Mouse (Mus musculus): ENCODE data around the gene Paxx. TPM values are rescaled to one million over a fixed set of nuclear protein-coding genes. Genes with fewer than 3 reads are reported as not detected.
A peak's percentile ranks its signal among the peaks of the same experiment; 100 is the strongest.

The Paxx gene
- polyA plus RNA-seq, 1 experiment from 2014 or later, result 130 TPM

- H3K27me3 ChIP-seq (ENCODE audit: control insufficient read depth, insufficient read depth, low read depth, low read length), result no peaks in the 10 kb centered on the region
- 0 out of 2 replicates have a peak within 1 kb of the TSS, but pooled peaks have one; percentile 15 for H3K27ac ChIP-seq (ENCODE audit: low read length)
- no peak within 1 kb of the TSS for H3K9ac ChIP-seq (ENCODE audit: low read depth, low read length)
- ATAC-seq, result no peak
- 68% methylated on average over 6 of the region's 6 CpGs for WGBS
- no peaks in the 10 kb centered on the region for H3K9me3 ChIP-seq (replicated peaks; ENCODE audit: control insufficient read depth, low read length, poor library complexity, severe bottlenecking)
- no peak within 1 kb of the TSS for H3K4me2 ChIP-seq (ENCODE audit: low read length)
- no peaks in the 10 kb centered on the region for H3K36me3 ChIP-seq (ENCODE audit: control insufficient read depth, insufficient read depth, low read length)
- no peak within 1 kb of the TSS for H3K4me3 ChIP-seq (ENCODE audit: low read depth, low read length)
- no peaks in the 10 kb centered on the region for H3K4me1 ChIP-seq (ENCODE audit: control insufficient read depth, insufficient read depth, low read length)
Measured at GRCm38 (mm10) chr2:25469969-25470368, 9.1 kb upstream of the Paxx start, which contains the start of gene Ptgds. Ptgds (minus strand) TSS chr2:25470046.

DNA sequence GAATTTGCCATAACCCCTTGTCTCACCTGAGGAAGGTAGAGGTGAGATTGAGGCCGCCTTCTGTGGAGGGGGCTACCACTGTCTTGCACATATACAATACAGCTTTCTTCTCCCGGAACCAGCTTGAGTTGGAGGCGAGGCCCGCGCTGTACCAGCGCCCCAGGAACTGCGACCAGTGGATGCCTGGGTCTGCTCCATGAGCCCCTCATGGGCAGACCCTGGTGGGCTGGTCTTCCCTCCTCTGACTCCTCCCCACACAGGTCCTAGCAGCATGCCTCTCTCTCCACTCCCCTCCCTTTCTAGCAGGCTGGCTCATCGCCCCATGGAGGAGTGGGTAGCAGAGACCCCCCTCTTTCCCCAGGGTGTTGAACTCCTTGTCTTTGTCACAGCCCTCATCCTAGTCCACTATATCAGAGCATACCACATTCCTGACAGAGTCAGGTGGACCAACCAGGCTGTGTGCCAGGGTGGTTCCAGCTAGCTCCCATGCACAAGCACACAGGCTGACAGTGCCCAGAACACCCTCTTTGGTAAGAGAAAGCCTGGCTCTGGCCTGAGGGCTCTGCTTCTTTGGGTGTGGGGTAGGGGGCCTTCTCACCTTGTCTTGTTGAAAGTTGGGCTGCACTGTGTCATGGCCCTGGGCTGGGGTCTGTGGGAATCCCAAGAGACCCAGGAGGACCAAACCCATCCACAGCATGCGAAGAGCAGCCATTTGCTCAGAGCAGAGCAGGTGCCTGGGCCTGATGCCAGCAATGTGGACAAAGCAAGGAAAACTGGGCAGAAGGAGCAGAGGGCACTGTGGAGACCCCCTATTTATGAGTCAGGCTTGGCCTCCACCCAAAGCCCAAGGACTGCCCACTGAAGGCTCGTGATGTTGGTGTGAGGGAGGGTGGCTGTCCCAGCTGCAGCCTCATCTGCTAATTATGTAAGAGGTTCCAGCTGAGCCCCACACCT lies 8.3 kb upstream of the Paxx start:
- 0 out of 2 replicates have a peak overlapping the region, but pooled peaks have one; percentile 15 for H3K27ac ChIP-seq (ENCODE audit: low read length)
- no peaks in the 10 kb centered on the region for H3K9me3 ChIP-seq (replicated peaks; ENCODE audit: control insufficient read depth, low read length, poor library complexity, severe bottlenecking)
- peak; percentile 41 for ATAC-seq
- H3K9ac ChIP-seq (ENCODE audit: low read depth, low read length), result no peak overlapping the region
- WGBS, result 72% methylated on average over 10 of the region's 10 CpGs
- H3K36me3 ChIP-seq (ENCODE audit: control insufficient read depth, insufficient read depth, low read length), result no peaks in the 10 kb centered on the region
- H3K27me3 ChIP-seq (ENCODE audit: control insufficient read depth, insufficient read depth, low read depth, low read length), result no peaks in the 10 kb centered on the region
- H3K4me3 ChIP-seq (ENCODE audit: low read depth, low read length), result no peak overlapping the region
- H3K4me2 ChIP-seq (ENCODE audit: low read length), result no peak overlapping the region
- H3K4me1 ChIP-seq (ENCODE audit: control insufficient read depth, insufficient read depth, low read length), result no peaks in the 10 kb centered on the region

DNA sequence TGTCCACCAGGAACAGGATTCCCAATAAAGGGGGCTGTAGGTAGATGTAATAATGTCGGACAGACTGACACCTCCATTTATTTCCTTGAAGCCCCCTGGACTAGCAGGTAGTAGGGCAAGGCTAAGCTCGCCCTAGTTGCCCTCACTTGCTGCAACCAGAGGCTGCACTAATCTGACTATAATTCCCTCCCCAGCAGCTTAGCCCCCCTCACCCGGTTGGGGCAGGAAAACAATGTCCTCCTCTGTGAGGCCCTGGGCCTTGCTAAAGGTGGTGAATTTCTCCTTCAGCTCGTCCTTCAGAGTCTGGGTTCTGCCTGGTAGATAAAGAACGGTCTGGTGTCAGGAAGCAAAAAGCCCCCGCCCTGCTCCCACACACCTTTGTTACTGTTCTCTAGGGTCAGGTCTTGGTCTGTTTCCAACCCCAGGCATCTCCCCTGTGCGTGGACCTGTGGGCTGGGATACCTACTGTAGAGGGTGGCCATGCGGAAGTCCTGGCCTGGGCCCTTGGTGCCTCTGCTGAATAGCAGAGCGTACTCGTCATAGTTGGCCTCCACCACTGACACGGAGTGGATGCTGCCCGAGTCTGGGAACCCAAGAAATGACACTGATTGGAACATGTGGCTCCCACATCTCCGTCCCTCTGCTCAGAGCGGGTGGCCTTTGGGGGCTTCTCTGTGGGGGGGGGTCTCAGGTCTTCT lies 6.9 kb upstream of the Paxx start:
- Histone ChIP-seq H3K27ac (ENCODE audit: low read length) (no peak overlapping the region), H3K9me3 (replicated peaks; ENCODE audit: control insufficient read depth, low read length, poor library complexity, severe bottlenecking) (no peaks in the 10 kb centered on the region), H3K9ac (ENCODE audit: low read depth, low read length) (no peak overlapping the region), H3K4me3 (ENCODE audit: low read depth, low read length) (no peak overlapping the region), H3K4me1 (ENCODE audit: control insufficient read depth, insufficient read depth, low read length) (no peaks in the 10 kb centered on the region), H3K4me2 (ENCODE audit: low read length) (no peak overlapping the region), H3K27me3 (ENCODE audit: control insufficient read depth, insufficient read depth, low read depth, low read length) (no peaks in the 10 kb centered on the region), H3K36me3 (ENCODE audit: control insufficient read depth, insufficient read depth, low read length) (no peaks in the 10 kb centered on the region)
- 73% methylated on average over 14 of the region's 14 CpGs for WGBS
- ATAC-seq, result no peak

DNA sequence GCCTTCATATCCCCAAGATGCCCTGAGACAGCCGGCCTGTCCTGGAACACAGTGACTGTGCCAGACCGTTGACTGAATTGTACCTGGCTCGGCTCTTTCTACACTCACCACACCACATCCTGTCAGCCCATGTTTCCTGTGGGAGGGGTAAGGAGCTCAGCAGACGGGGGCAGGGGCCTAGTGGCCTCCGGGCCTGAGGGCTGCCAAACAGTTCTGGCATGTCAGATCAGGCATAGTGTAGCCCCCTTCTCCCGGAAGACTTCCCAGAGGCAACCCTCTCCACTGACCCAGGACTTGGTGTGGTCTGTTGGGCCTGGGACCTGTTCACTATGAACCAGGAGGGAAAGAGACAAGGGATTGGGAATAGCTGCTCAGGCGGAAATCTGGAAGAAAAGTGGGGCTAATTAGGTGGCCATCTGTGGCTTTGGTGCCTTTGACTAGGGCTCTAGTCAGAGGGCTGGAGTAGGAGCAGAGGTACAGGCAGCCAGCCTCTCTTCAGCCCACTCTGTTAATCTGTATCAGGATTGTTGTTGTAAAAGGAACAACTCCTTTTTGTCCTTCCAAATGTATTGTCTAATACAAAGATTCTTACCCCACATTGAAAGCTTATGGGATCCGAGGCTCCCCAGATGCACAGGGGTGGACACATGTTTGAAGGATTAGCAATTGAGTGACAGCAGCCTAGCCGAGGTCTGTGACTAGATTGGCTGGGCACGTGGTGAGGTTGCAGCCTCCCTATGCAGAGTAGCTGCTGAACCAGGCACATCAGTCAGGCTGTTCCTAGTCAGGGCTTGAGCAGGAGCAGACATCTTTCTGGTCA lies 5.1 kb upstream of the Paxx start:
- peaks cover 6% of the 10 kb centered on the region for H3K4me1 ChIP-seq (ENCODE audit: control insufficient read depth, insufficient read depth, low read length)
- H3K27ac ChIP-seq (ENCODE audit: low read length), result 0 out of 2 replicates have a peak overlapping the region, but pooled peaks have one; percentile 17
- no peak for ATAC-seq
- no peaks in the 10 kb centered on the region for H3K36me3 ChIP-seq (ENCODE audit: control insufficient read depth, insufficient read depth, low read length)
- H3K9ac ChIP-seq (ENCODE audit: low read depth, low read length), result 0 out of 2 replicates have a peak overlapping the region, but pooled peaks have one; percentile 5
- 42% methylated on average over 10 of the region's 10 CpGs for WGBS
- H3K4me3 ChIP-seq (ENCODE audit: low read depth, low read length), result no peak overlapping the region
- no peaks in the 10 kb centered on the region for H3K9me3 ChIP-seq (replicated peaks; ENCODE audit: control insufficient read depth, low read length, poor library complexity, severe bottlenecking)
- no peak overlapping the region for H3K4me2 ChIP-seq (ENCODE audit: low read length)
- no peaks in the 10 kb centered on the region for H3K27me3 ChIP-seq (ENCODE audit: control insufficient read depth, insufficient read depth, low read depth, low read length)

- no peak for ATAC-seq
- H3K4me3 ChIP-seq (ENCODE audit: low read depth, low read length), result no peak overlapping the region
- H3K9me3 ChIP-seq (replicated peaks; ENCODE audit: control insufficient read depth, low read length, poor library complexity, severe bottlenecking), result no peaks in the 10 kb centered on the region
- H3K36me3 ChIP-seq (ENCODE audit: control insufficient read depth, insufficient read depth, low read length), result no peaks in the 10 kb centered on the region
- H3K9ac ChIP-seq (ENCODE audit: low read depth, low read length), result no peak overlapping the region
- H3K27me3 ChIP-seq (ENCODE audit: control insufficient read depth, insufficient read depth, low read depth, low read length), result no peaks in the 10 kb centered on the region
- H3K4me2 ChIP-seq (ENCODE audit: low read length), result no peak overlapping the region
- no peak overlapping the region for H3K27ac ChIP-seq (ENCODE audit: low read length)
- peaks cover 6% of the 10 kb centered on the region for H3K4me1 ChIP-seq (ENCODE audit: control insufficient read depth, insufficient read depth, low read length)
- WGBS, result 92% methylated on average over 2 of the region's 2 CpGs
Measured at GRCm38 (mm10) chr2:25465256-25465655, 4.4 kb upstream of the Paxx start.

- Histone ChIP-seq H3K4me2 (ENCODE audit: low read length) (no peak overlapping the region), H3K4me3 (ENCODE audit: low read depth, low read length) (no peak overlapping the region), H3K27me3 (ENCODE audit: control insufficient read depth, insufficient read depth, low read depth, low read length) (no peaks in the 10 kb centered on the region), H3K9ac (ENCODE audit: low read depth, low read length) (no peak overlapping the region), H3K4me1 (ENCODE audit: control insufficient read depth, insufficient read depth, low read length) (peaks cover 22% of the 10 kb centered on the region), H3K36me3 (ENCODE audit: control insufficient read depth, insufficient read depth, low read length) (peaks cover 9% of the 10 kb centered on the region), H3K27ac (ENCODE audit: low read length) (no peak overlapping the region), H3K9me3 (replicated peaks; ENCODE audit: control insufficient read depth, low read length, poor library complexity, severe bottlenecking) (no peaks in the 10 kb centered on the region)
- no peak for ATAC-seq
- 92% methylated on average over 3 of the region's 3 CpGs for WGBS
Measured at GRCm38 (mm10) chr2:25463630-25464029, 2.7 kb upstream of the Paxx start.

- Histone ChIP-seq H3K36me3 (ENCODE audit: control insufficient read depth, insufficient read depth, low read length) (peaks cover 18% of the 10 kb centered on the region), H3K9ac (ENCODE audit: low read depth, low read length) (peak overlapping the region; percentile 85), H3K27ac (ENCODE audit: low read length) (peak overlapping the region; percentile 91), H3K4me3 (ENCODE audit: low read depth, low read length) (peak overlapping the region; percentile 59), H3K27me3 (ENCODE audit: control insufficient read depth, insufficient read depth, low read depth, low read length) (no peaks in the 10 kb centered on the region), H3K4me2 (ENCODE audit: low read length) (peak overlapping the region; percentile 98), H3K4me1 (ENCODE audit: control insufficient read depth, insufficient read depth, low read length) (peaks cover 22% of the 10 kb centered on the region), H3K9me3 (replicated peaks; ENCODE audit: control insufficient read depth, low read length, poor library complexity, severe bottlenecking) (no peaks in the 10 kb centered on the region)
- 24% methylated on average over 3 of the region's 3 CpGs for WGBS
- ATAC-seq, result peak; percentile 12
Measured at GRCm38 (mm10) chr2:25461407-25461806, 513 bp upstream of the Paxx start.

DNA sequence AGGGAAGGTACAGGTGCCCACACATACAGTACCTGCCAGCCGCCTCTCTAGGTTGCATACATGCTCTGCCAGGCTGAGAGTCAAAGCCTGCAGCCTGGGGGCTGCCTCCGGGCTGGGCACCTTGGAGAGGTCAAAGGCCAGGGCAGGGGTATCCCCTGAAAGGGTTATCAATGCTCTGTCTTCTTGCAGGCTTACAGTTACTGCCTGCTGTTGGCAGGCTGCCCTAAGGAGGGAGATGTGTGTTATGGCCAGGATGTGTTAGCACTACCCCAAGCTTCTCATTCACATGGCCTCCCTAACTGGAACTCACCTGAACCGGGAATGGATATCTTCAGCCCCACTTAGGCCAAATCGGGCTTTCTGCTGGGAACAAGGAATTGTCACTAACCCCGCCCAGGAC lies 759 bp downstream of the Paxx start:
- no peaks in the 10 kb centered on the region for H3K9me3 ChIP-seq (replicated peaks; ENCODE audit: control insufficient read depth, low read length, poor library complexity, severe bottlenecking)
- H3K4me2 ChIP-seq (ENCODE audit: low read length), result peak overlapping the region; percentile 98
- WGBS, result 31% methylated on average over 5 of the region's 5 CpGs
- H3K27me3 ChIP-seq (ENCODE audit: control insufficient read depth, insufficient read depth, low read depth, low read length), result no peaks in the 10 kb centered on the region
- peak overlapping the region; percentile 85 for H3K9ac ChIP-seq (ENCODE audit: low read depth, low read length)
- H3K27ac ChIP-seq (ENCODE audit: low read length), result peak overlapping the region; percentile 91
- peak; percentile 27 for ATAC-seq
- peaks cover 22% of the 10 kb centered on the region for H3K4me1 ChIP-seq (ENCODE audit: control insufficient read depth, insufficient read depth, low read length)
- peak overlapping the region; percentile 59 for H3K4me3 ChIP-seq (ENCODE audit: low read depth, low read length)
- peaks cover 18% of the 10 kb centered on the region for H3K36me3 ChIP-seq (ENCODE audit: control insufficient read depth, insufficient read depth, low read length)

Measured in midbrain, embryonic 16.5 days (tissue).